Mouse (Mus musculus): ENCODE results near the gene Vmn1r142.
"Not testable (repeated sequence)": the region's sequence is repeated elsewhere in the genome, so short reads cannot be mapped to it uniquely, and the experiment has no call there.

GRCm38 (mm10) chr7:22118145-22118544, 45.7 kb downstream of the Vmn1r142 start, which contains the start of gene Gm16451:
- not testable (repeated sequence) for TF ChIP-seq MAFK (IDR thresholded peaks at IDR 0.05; ENCODE audit: insufficient read depth, low read depth, low read length); ZNF384 (IDR thresholded peaks at IDR 0.05; ENCODE audit: low read depth, low read length); ZC3H11A (IDR thresholded peaks at IDR 0.05; ENCODE audit: borderline replicate concordance, low read depth, low read length)

All from ES-E14 (cell line).